Mouse (Mus musculus) heart, embryonic 12.5 days (tissue): ENCODE data around the gene Ctdspl. TPM values are rescaled to one million over a fixed set of nuclear protein-coding genes. Genes with fewer than 3 reads are reported as not detected.

Experiments
- ATAC-seq: fragments of 200-750 bp; cut with Nextera tagmentation; 2 replicates; pipeline ENCODE4 v1.8.0; 2017; ENCODE audit warnings: moderate TSS enrichment, moderate library complexity; ENCODE audit not compliant: insufficient number of reproducible peaks, low FRiP score
- H3K27ac ChIP-seq: fragments of 300-500 bp; sonication (generic); 2 replicates; pipeline ENCODE4 v1.5.1; 2016; ENCODE audit warnings: mild to moderate bottlenecking, moderate library complexity; ENCODE audit not compliant: poor library complexity, severe bottlenecking
- H3K27me3 ChIP-seq: fragments of 300-500 bp; sonication (generic); replicated peaks from 2 replicates; pipeline ENCODE4 v1.6.1; 2016; ENCODE audit warnings: mild to moderate bottlenecking, moderate library complexity
- H3K36me3 ChIP-seq: fragments of 300-500 bp; sonication (generic); 2 replicates; pipeline ENCODE4 v1.6.1; 2016; ENCODE audit warnings: mild to moderate bottlenecking, moderate library complexity
- H3K4me1 ChIP-seq: fragments of 300-500 bp; sonication (generic); replicated peaks from 2 replicates; pipeline ENCODE4 v1.6.1; 2016; ENCODE audit warnings: mild to moderate bottlenecking
- H3K4me2 ChIP-seq: fragments of 300-500 bp; sonication (generic); 2 replicates; pipeline ENCODE4 v1.6.1; 2016; ENCODE audit warnings: mild to moderate bottlenecking, moderate library complexity
- H3K4me3 ChIP-seq: fragments of 300-500 bp; sonication (generic); 2 replicates; pipeline ENCODE4 v1.5.1; 2016; ENCODE audit warnings: mild to moderate bottlenecking
- H3K9ac ChIP-seq: fragments of 300-500 bp; sonication (generic); 2 replicates; pipeline ENCODE4 v1.6.1; 2016; ENCODE audit warnings: mild to moderate bottlenecking, moderate library complexity
- H3K9me3 ChIP-seq: fragments of 300-500 bp; sonication (generic); replicated peaks from 2 replicates; pipeline ENCODE4 v1.6.1; 2016; ENCODE audit warnings: mild to moderate bottlenecking, moderate library complexity
- WGBS: fragments of 180-500 bp; shearing (Covaris S2); methylation state at CpG from one replicate; pipeline ENCODE4 v1.1.7; 2016; 5-methylcytosine and 5-hydroxymethylcytosine counted together
- polyA plus RNA-seq: library from polyadenylated mRNA; unstranded; fragments of >200 nt; fragmentation: Nextera tagmentation; extraction: Ambion mirVana; gene quantifications from 2 replicates; pipeline ENCODE4 v1.2.1, GENCODE M21; 2016

The Ctdspl gene
- polyA plus RNA-seq, 1 experiment from 2014 or later = 7.8 TPM

DNA sequence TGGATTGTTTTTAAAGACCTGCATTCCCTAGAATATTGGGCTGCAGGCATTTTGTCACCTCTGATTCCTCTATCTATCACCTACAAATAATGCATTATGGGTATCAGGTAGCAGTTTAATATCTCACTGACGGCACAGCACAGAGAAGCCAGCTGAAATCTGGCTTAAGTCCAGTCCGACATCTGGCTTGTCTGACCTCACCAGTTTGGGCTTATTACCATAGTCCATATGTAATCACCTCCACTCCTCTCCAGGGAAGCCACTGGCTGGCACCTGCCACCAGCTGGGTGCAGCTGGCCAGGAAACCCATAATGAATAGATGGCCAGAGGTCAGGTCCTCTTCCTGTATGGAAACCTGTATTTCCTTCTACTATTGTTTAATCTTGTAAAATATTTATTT, 35.6 kb upstream of the Ctdspl start:
- H3K36me3 ChIP-seq = peaks cover 30% of the 10 kb centered on the region
- no peaks in the 10 kb centered on the region for H3K27me3 ChIP-seq
- H3K4me3 ChIP-seq = no peak overlapping the region
- ATAC-seq = no peak
- 46% methylated on average over 2 of the region's 2 CpGs for WGBS
- H3K27ac ChIP-seq = no peak overlapping the region
- no peak overlapping the region for H3K4me2 ChIP-seq
- H3K9ac ChIP-seq = no peak overlapping the region
- H3K9me3 ChIP-seq = no peaks in the 10 kb centered on the region
- peaks cover 11% of the 10 kb centered on the region for H3K4me1 ChIP-seq

DNA sequence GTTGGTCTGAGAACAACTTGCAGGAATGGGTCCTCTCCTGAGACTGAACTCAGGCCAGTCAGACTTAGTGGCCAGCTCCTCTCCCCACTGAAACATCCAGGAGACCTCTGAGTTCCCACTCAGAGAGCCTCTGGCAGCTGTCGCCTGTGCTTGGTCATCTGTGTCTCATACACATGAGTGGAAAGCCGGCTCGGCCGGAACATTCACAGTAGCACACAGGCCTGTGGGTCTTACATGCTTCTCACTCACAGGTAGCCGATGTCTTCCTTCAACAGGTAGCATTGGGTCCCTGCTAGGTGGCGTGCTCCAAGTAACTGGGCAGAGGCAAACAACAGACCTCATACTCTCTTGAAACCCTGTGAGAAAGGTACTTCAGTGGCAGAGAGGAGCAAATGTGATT, 35.2 kb upstream of the Ctdspl start:
- Histone ChIP-seq H3K4me3 (no peak overlapping the region), H3K27ac (no peak overlapping the region), H3K4me1 (peaks cover 11% of the 10 kb centered on the region), H3K27me3 (no peaks in the 10 kb centered on the region), H3K36me3 (peaks cover 30% of the 10 kb centered on the region), H3K4me2 (no peak overlapping the region), H3K9me3 (no peaks in the 10 kb centered on the region), H3K9ac (0 out of 2 replicates have a peak overlapping the region, but pooled peaks have one; percentile 0)
- ATAC-seq = no peak
- WGBS = 83% methylated on average over 6 of the region's 6 CpGs

DNA sequence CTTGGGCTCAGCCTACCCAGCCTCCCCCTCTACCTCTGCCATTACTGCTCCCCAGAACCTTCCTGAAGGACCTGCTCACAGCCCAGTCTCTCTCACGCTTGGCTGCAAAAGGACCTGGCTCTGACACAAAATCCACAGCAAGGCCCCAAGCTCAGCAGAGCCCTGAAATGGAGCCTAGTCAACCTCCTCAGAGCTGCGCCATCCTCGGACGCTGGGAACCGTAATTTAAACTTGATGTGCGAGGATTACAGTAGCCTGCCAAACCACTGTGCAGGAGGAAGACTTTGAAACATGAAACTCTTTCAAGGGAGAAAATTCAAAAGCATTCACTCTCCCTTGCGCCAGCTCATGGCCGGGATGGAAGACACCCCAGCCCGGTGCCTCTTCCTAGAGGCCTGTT, 34.7 kb upstream of the Ctdspl start:
- 83% methylated on average over 9 of the region's 9 CpGs for WGBS
- H3K9ac ChIP-seq = no peak overlapping the region
- H3K27ac ChIP-seq = no peak overlapping the region
- no peak overlapping the region for H3K4me3 ChIP-seq
- no peaks in the 10 kb centered on the region for H3K27me3 ChIP-seq
- H3K9me3 ChIP-seq = no peaks in the 10 kb centered on the region
- no peak overlapping the region for H3K4me2 ChIP-seq
- peaks cover 27% of the 10 kb centered on the region for H3K36me3 ChIP-seq
- peaks cover 11% of the 10 kb centered on the region for H3K4me1 ChIP-seq
- no peak for ATAC-seq

DNA sequence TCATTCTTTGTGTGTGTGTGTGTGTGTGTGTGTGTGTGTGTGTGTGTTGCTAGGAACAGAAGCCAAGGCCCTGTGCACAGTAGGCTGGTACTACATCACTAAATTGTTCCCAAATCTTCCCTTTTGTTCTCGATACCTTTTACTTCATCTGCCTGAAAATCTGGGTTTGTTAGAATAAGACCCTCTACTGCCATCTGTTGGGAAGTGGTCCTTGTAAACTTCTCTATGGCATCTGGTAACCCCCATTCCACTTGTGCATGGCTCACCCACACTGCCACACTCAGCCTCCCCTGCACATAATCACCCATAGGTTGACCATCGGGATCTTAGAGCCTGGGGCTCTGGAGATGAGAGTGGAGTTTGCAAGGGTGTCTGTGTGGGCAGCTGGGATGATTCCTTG, 31.2 kb upstream of the Ctdspl start:
- WGBS = 62% methylated on average over 2 of the region's 2 CpGs
- no peaks in the 10 kb centered on the region for H3K27me3 ChIP-seq
- ATAC-seq = no peak
- peaks cover 10% of the 10 kb centered on the region for H3K4me1 ChIP-seq
- no peak overlapping the region for H3K4me2 ChIP-seq
- H3K36me3 ChIP-seq = peaks cover 27% of the 10 kb centered on the region
- no peak overlapping the region for H3K27ac ChIP-seq
- no peak overlapping the region for H3K4me3 ChIP-seq
- no peak overlapping the region for H3K9ac ChIP-seq
- no peaks in the 10 kb centered on the region for H3K9me3 ChIP-seq

DNA sequence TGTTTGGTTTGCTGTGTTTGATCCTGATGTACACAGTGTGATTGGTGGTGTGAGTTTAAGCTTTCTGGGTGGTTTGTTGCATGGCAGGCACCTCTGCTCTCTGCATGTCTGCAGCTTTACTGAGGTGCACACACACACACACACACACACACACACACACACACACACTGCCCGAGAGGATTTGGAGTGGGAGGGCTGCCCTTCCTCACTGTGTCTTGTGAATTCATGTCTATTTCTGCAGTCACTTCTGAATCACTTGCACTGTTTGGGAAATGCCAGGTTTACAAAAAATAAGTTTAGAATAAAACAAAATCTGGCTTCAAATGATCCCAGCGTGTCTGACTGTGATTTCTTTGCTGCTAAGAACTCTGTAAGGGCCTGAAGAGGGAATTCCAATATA, 25.6 kb upstream of the Ctdspl start:
- Histone ChIP-seq H3K4me2 (no peak overlapping the region), H3K4me1 (peaks cover 4% of the 10 kb centered on the region), H3K36me3 (peaks cover 15% of the 10 kb centered on the region), H3K27ac (no peak overlapping the region), H3K9me3 (no peaks in the 10 kb centered on the region), H3K9ac (no peak overlapping the region), H3K27me3 (no peaks in the 10 kb centered on the region), H3K4me3 (no peak overlapping the region)
- 73% methylated on average over 2 of the region's 2 CpGs for WGBS
- ATAC-seq = no peak

DNA sequence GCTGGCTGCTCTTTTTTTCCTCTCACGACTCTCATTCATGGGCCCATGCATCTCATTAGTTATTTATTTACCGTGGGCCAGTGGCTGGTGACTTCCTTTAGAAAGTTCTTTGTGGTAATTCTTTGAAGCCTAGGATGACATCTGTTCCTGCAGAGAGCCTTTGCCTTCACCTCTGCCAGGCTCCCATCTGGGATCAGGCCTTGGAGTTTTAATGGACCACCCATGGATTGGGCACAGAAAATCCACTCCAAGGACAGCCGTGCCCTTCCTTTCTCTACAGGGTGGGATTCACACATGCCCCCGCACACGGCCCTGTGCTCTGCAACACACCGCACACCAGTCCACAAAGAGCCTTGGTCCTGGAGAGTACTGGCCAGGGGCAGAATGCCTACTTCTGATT, 24.3 kb upstream of the Ctdspl start:
- peaks cover 2% of the 10 kb centered on the region; the same call in 1 of the 2 replicates for H3K27me3 ChIP-seq
- no peak overlapping the region for H3K9ac ChIP-seq
- H3K4me2 ChIP-seq = no peak overlapping the region
- peaks cover 14% of the 10 kb centered on the region for H3K36me3 ChIP-seq
- no peak for ATAC-seq
- peaks cover 4% of the 10 kb centered on the region for H3K4me1 ChIP-seq
- 76% methylated on average over 6 of the region's 6 CpGs for WGBS
- no peak overlapping the region for H3K27ac ChIP-seq
- no peak overlapping the region for H3K4me3 ChIP-seq
- no peaks in the 10 kb centered on the region for H3K9me3 ChIP-seq

DNA sequence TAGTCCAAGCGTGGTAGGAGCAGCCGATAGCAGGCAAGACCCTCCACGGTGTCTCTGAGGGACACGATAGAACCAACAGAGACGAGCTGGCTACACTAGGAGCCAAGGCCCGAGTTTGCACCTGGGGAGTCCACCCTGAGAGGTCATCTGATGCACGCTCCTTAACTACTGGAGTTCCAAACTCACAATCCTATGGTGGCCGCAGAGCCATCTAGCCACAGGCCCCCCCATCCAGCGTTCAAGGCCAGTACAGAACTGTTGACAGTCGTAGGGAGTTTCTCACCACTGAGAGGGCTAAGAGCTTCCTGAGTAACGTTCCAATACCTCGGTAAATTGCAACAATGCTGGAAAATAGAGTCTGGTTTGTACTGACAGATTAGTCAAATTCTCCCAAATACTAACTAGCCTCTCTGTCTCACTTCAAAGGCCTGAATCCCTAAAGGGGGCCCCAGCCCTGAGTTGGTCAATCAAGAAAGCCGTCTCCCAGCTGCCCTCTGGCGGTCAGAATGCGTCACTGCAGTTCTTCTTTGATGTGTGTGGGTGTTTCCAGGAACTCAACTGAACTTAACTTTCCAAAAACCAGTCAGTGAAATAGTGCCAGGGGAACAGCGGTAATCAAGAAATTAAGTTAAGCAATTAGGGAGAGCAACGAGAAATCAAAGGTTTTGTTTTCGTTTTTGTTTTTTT, 18.2 kb upstream of the Ctdspl start:
- no peak overlapping the region for H3K4me2 ChIP-seq
- ATAC-seq = peak; percentile 51; the same call in 1 of the 2 replicates
- H3K4me3 ChIP-seq = no peak overlapping the region
- no peaks in the 10 kb centered on the region for H3K9me3 ChIP-seq
- H3K36me3 ChIP-seq = no peaks in the 10 kb centered on the region
- no peak overlapping the region for H3K27ac ChIP-seq
- peaks cover 3% of the 10 kb centered on the region; the same call in 1 of the 2 replicates for H3K27me3 ChIP-seq
- H3K9ac ChIP-seq = no peak overlapping the region
- H3K4me1 ChIP-seq = 0 out of 2 replicates have a peak, but pooled peaks cover 5% of the 10 kb centered on the region
- WGBS = 47% methylated on average over 18 of the region's 18 CpGs

DNA sequence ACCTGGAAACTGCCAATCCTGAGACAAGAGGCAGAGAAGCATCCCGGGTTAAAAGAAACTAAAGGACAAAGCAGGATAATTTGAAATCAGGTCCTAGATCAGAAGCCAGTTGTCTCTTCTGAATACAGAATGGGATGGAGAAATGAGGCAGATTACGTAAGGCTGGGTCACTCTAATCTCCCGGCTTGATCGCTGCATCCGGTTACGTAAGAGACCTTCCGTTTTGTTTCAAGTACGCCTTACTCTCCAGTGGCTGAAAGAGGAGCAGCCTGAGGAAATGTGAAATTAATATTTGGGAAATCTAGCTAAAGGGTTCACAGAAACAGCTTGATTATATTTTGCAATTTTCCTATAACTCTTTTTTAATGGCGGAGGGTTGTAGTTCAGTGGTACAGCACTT, 13.2 kb upstream of the Ctdspl start:
- no peak for ATAC-seq
- no peak overlapping the region for H3K9ac ChIP-seq
- no peaks in the 10 kb centered on the region for H3K27me3 ChIP-seq
- H3K27ac ChIP-seq = no peak overlapping the region
- 88% methylated on average over 9 of the region's 9 CpGs for WGBS
- H3K4me2 ChIP-seq = no peak overlapping the region
- H3K4me3 ChIP-seq = no peak overlapping the region
- no peaks in the 10 kb centered on the region for H3K36me3 ChIP-seq
- H3K4me1 ChIP-seq = 0 out of 2 replicates have a peak, but pooled peaks cover under 1% of the 10 kb centered on the region
- H3K9me3 ChIP-seq = no peaks in the 10 kb centered on the region

DNA sequence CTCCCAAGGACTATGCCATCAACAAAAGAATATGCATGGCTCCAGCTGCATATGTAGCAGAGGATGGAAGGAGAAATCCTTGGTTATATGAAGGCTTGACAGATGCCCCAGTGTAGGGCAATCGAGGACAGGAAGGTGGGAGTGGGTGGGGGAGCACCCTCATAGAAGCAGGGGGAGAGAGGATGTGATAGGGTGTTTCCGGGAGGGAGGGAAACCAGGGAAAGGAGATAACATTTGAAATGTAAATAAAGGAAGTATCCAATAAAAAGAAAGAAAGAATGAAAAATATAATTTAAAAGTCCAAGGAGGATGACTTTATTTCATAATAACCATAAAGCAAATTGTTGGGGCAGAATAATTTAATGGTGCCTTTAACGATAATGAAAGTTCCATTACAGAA, 12.6 kb upstream of the Ctdspl start:
- 65% methylated on average over 3 of the region's 3 CpGs for WGBS
- no peak for ATAC-seq

DNA sequence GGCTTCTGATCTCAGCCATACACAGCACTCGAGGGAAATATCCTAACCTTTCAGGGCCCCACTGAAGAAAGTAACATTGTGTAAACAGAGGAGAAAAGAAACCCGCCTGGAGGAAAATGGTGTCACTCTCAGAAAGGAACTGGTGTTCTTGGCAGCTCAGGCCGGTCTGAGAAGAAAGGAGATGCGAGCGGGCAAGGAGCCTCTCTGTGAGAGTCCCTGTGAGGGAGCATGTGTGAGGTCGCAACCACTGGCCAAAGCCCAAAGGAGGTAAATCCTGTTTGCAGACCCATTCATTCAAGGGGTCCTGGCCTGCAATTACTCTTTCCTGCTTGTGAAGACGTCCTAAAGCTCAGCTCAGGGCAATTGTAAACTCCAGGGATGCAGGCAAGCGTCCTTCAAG, 11.7 kb upstream of the Ctdspl start:
- H3K27ac ChIP-seq = no peak overlapping the region
- WGBS = 57% methylated on average over 8 of the region's 8 CpGs
- no peaks in the 10 kb centered on the region for H3K4me1 ChIP-seq
- no peaks in the 10 kb centered on the region for H3K36me3 ChIP-seq
- H3K4me2 ChIP-seq = no peak overlapping the region
- no peak overlapping the region for H3K4me3 ChIP-seq
- peaks cover 3% of the 10 kb centered on the region; the same call in 1 of the 2 replicates for H3K27me3 ChIP-seq
- ATAC-seq = no peak
- H3K9me3 ChIP-seq = no peaks in the 10 kb centered on the region
- H3K9ac ChIP-seq = 0 out of 2 replicates have a peak overlapping the region, but pooled peaks have one; percentile 9

More for the DNA sequence above, 12.6 kb upstream of the Ctdspl start:
- H3K27ac ChIP-seq = no peak overlapping the region
- no peak overlapping the region for H3K4me2 ChIP-seq
- no peaks in the 10 kb centered on the region for H3K9me3 ChIP-seq
- H3K4me1 ChIP-seq = no peaks in the 10 kb centered on the region
- no peaks in the 10 kb centered on the region for H3K27me3 ChIP-seq
- no peak overlapping the region for H3K9ac ChIP-seq
- H3K4me3 ChIP-seq = no peak overlapping the region
- H3K36me3 ChIP-seq = no peaks in the 10 kb centered on the region

DNA sequence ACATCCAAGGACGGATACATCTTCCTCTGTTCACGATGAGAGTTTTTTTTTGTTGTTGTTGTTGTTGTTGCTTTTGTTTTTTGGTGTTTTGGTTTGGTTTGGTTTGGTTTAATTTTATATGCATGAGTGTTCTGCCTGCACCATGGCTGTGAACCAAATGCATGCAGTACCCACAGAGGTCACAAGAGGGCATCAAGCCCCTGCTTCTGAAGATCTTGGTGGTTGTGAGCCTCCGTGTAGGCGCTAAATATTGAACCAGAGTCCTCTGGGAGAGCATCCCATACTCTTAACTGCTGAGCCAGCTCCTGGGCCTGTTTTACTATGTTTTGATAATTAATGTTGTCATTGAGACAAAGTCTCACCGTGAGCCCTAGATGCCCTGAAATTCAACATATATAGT, 11.0 kb upstream of the Ctdspl start:
- Histone ChIP-seq H3K9ac (no peak overlapping the region), H3K36me3 (no peaks in the 10 kb centered on the region), H3K27me3 (peaks cover 8% of the 10 kb centered on the region; the same call in 1 of the 2 replicates), H3K9me3 (no peaks in the 10 kb centered on the region), H3K4me2 (no peak overlapping the region), H3K4me3 (no peak overlapping the region), H3K27ac (no peak overlapping the region), H3K4me1 (no peaks in the 10 kb centered on the region)
- 55% methylated on average over 5 of the region's 5 CpGs for WGBS
- ATAC-seq = no peak
